Mouse (Mus musculus) embryo, embryonic 10.5 days (tissue): Measurements from ENCODE around the gene Zdhhc4.

Experiments used
- DNase-seq: peaks from one replicate; pipeline ENCODE4 v3.0.0-alpha.2; 2015; ENCODE audit warnings: low spot score

Gene Zdhhc4

DNA sequence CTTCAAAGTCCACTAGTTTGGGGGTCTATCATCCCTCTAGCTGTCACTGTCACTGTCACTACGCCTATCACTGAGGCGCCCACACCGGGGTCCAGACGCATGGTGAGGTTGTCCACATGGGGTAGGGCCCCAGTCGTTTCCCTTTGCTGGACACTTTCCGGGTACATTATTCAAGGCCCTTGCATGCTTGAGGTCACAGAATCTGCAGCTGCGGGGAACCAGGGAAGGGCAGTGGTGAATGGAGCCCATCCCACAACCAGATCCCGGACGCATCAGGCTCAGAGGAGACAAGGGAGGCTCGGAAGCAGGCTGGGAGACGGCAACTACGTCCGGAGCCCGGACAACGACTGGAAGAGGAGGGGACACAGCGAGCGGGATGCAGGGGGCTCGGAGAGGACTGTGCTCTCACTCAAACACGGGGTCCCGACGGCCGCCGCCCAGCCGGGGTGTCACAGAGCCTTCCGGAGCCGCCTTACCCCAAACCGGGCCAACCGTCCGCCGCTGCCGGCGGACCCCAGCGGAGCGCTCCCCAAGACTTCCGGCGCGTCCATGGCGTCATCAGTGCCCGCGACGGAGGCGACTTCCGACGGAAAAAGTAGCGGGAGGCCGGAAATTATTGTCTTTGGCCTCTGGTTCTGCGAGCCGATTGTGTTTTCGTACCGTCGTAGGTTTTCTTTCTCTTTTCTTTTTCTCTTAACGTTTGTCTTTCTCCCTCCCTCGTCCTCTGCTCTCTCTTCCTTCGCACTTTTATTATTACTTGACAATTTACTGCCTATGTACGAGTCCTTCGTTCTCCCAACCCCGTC is at the start of gene Zdhhc4:
Gene Zdhhc4 (minus strand): TSS at position 567 of the 806 bp plus-strand sequence.
- peak; percentile 95 for DNase-seq

DNA sequence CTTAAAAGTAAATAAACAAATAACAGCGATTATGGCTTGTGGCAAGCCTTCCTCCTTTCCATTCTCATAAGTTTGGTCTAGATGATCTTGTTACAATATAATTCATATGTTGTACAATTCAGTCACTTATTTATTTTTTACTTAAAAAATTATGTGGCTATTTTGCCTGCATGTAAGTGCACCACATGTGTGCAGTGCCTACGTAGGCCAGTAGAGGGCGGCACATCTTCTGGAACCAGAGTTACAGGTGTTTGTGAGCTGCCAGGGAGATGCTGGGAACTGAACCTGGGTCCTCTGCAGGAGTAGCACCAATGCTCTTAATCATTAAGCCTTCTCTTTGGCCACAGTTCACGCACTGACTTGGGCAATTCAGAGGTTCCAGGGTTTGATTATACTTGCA is 47.1 kb upstream of the Zdhhc4 start:
- no peak for DNase-seq

DNA sequence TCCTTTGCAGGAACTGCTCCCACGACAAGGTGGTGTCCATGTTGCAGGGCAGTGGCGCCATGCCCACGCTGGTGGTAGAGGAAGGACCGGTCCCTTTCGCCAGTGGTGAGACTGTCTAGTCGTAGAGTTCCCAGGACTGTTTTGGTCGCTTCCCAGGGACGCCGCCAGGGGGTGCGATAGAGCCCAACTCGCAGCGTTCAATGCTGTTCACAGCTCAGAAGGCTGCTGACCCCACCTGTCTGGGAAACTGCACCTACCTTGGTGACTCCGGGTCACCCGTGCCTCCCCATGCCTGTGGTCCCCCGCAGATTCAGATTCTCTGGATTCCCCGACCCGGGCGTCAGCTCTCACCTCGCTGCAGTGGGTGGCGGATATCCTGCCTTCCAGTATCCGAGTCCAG is 46.2 kb upstream of the Zdhhc4 start:
- DNase-seq: peak; percentile 81

DNA sequence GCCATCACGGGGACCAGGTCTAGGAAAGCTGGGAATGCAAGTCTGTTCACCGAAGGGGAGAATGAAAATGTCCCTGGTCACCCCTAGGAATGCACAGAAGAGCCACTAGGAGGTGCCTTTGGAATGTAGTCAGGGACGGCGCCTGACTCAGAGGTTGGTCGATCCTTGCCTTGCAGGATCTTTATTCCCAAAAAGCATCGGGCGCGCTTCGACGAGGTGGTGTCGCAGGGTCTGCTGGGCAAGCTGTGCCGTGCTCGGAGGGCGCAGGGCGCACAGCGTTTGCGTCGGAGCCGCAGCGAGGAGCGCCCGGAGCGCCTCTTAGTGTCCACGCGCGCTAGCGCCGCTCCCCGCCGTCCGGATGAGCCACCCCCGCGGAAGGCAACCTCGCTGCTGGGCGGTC is 43.8 kb upstream of the Zdhhc4 start:
- peak; percentile 59 for DNase-seq

DNA sequence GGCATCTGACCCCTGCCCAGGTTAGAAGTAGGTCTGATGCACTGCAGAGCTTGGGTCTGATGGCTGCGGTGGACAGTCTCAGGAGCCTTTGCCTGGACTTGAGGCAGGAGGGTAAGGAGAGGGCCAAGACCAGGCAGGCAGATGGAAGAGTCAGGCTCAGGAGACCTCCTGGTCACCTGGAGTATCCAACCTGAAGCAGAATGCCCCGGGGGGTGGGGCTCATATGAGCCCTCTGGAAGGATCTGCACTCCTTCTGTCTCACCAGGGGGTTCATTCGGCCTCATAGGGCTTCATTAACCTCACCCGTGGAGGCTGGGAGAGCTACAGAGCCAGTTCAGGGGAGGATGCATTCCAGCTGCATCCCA is 42.1 kb upstream of the Zdhhc4 start:
- no peak for DNase-seq

DNA sequence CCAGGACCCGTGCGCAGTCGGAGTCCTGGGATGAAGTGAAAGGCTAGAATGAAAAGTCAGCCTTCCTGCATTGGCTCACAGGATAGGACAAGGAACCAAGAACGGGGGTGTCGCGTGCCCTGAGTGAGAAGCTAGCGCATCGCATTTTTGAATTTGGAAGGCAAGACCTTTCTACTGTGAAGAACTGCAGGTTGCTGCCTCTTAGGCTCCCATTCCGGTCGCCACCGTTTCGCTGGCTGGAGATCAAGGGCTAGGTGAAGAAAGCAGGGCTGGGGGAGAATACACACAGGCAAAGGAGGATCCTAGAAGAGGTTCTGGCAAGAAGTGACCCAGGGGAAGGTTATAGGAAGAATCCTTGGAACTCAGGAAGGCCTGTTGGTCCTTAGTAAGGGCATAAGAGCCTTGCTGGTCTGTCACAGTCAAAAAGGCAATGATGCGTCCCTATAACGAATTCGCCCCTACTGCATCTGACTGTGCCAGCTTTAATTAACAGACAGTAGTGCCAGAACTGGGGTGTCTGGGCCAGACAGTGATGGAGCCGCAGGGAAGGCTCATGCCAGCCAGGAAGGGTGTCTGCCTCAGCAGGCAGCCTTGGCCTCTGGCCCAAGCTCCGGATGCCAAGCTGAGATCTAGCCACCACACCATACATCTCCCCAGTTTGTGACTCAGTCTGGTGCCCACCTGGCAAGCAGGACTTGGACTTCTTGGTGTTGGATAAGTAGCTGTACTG is 41.5 kb upstream of the Zdhhc4 start:
- no peak for DNase-seq

DNA sequence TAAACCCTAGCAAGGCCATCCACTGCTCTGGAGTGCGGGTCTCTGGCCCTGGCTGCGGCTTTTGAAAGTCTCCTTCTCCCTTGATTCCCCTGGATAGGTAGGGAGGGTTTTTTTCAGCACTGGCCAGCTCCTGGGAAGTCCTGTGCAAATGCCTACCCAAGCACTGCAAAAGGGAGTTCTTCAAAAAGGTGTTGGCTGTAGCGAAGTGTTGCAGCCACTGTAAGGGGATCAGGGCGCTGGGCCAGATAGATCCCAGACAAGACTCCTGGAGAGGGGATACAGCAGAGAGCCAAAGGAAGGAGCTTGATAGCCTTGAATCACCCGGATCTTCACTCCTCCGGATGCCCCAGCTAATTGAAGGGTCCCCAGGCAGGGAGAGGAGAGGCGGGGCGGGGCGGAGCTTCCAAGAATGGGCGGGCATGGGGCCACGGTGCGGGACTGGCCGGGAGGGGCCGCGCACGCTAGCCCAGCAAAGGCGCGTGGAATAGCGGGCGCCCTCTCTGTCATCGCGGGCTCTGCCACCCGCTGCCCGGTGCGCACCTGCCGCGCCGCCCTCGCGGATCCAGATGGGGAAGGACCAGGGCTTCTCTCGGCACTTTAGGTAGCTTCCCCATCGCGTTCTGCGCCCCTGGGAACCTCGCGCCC is 40.7 kb upstream of the Zdhhc4 start:
- DNase-seq: peak; percentile 22

DNA sequence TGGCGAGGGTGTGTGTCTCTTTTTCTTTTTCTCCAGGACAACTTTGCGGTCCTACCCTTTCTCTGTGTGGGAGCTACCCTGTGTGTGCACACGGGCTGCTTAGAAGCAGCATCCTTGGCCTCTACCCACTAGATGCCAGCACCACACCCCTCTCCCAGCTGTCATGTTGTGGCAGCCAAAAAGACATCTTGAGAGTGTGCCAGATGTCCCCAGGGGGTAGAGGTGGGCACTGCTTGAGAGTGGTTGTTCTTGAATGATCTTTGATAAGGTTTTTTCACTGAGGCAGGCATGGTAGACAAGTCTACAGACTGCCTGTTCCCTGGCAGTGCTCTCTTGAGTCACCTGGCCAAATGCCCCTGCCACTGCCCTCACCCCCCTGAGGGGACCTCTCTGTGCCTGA is 38.9 kb upstream of the Zdhhc4 start:
- DNase-seq: no peak

DNA sequence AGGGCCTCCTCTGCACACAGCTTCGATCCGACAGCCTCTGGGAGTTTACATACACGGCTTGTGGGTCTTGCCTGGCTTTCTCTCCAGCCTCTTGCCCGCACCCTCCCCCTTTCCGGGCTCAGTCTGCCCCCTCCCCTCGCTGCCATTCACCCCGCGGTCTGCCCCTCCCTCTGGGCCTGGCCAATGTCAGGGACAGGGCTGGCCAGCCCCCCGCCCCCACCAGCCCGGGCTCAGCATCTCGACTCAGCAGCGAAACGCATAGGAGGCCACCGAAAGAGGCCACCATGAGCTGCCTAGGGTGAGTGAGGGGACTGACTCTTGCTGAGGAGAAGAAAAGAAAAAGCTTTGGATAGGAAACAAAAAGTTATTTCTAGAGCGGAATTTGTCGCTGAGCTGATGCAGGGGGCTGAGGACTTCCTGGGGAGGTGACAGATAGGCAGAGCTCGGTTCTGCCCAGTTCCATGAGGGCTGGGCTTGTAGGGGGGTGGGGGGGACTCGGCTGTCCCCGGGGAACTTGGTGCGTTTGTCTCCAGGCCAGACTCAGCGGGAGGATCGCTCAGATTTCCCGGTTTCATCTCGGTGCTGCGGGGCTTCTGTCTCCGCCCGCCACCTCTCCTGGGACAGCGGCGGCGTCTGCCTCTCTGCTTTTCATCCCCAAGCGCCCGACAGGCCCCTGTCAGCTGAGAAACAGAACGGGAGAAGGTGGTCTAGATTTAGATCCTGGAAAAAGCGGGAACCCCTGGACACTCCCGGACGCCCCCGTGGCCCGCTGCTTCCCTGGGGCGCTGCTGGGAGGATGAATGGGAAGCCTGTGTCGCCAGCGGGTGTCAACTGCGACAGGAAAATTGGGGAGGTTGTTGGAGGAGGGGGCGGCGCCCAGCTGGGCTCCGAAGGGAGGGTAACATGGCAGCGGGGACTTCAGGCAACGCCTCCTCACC is 34.9 kb upstream of the Zdhhc4 start:
- peak; percentile 81 for DNase-seq

DNA sequence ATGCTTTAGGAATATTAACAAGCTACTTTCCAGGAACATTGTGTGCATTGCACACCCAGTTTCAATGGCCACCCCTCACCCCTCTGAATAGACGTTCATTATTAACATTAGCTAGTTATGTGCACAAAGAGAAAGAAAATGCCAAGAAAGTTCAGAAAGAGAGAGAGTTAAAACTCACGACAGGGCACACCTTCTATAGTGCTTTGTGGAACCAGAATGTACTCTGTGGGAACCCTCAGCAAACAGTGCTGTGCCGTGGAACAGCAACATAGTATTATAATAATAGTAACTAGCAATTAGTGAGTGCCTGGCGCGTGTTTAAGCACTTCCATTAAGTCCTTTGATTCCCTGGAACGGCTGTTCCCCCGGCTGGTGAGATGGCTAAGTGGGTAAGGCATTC is 32.4 kb upstream of the Zdhhc4 start:
- no peak for DNase-seq

DNA sequence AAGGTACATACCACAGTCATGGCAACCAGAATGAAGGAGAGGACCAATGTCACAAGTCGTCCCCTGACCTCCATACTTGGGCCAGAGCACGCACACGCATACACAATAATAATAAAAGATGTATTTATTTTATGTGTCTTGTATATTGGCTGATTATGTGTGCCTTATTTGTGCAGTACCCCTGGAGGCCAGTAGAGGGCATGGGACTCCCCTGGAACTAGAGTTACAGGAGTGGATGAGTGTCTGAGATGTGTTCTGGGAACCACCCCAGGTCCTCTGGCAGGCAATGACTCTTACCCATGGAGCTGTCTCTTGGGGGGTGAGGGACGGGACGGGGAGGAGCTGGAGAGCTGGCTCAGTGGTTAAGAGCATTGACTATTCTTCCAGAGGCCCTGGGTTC is 30.9 kb upstream of the Zdhhc4 start:
- DNase-seq: peak; percentile 47

DNA sequence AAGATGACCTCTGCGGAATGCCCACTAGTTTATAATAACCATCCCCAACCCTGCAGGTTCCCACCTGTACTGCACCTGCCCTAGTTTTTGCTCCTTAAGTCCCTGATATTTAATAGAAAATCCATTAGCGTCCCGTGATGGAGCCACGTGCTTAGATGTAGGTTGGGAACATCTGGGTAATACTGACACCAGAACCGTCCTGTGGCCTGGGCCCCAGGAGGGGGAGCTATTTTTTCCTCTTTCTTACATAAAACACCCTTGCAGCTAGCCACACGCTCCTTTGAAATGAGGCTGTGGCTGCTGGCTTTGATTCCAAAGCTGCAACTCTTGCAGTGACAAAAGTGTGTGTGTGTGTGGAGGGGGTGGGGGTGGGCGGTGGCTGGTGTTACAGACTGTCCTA is 30.2 kb upstream of the Zdhhc4 start:
- DNase-seq: no peak

DNA sequence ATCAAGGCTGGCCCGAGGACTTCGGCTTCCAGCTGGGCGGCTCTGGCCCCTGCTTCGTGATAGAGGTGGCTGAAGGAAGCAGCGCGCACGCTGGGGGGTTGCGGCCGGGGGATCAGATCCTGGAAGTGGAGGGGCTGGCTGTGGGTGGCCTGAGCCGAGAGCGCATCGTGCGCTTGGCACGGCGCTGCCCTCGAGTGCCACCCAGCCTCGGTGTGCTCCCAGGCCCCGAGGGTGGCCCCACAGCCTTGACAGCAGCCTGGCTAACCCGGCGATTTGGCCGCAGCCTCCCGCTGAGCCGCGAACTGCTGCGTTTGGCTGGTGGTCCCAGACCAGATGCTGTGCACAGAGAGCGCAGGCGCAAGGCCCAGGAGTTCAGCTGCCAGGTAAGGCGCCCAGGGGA is 28.5 kb upstream of the Zdhhc4 start:
- DNase-seq: peak; percentile 8

DNA sequence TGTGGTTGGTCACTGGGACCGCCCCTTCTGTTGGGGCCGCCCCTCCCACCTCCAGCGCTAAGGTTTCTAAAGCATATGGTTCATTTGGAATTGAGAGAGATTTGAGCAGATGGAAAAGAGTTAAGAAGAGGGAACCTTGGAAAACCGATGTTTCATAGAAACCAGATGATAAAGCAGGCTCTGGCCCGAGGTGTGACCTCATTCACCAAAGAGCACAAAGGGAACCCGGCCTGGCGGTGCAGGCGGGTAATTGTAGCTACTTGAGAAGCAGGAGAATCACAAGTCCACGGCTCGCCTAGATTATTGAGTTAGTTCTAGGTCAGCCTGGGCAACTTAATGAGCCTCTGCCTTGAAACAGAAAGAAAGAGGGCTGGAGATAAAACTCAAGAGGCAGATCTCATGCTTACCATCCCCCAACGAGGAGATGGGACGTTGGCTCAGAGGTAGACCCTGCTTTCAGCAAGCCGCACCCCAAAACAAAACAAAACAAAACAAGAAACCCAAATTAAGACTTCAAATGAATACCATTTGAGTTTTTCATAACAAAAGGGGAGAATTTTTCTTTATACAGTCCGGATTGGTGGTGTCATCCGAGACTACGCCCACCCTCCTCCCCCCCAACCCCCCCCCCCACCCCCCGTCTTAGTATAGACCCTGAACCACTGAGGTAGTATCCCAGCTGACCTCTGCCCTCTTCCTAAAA is 27.8 kb upstream of the Zdhhc4 start, which contains the start of gene Grid2ip:
Gene Grid2ip (plus strand): TSS at position 653 of the 703 bp plus-strand sequence.
- peak; percentile 69 for DNase-seq

DNA sequence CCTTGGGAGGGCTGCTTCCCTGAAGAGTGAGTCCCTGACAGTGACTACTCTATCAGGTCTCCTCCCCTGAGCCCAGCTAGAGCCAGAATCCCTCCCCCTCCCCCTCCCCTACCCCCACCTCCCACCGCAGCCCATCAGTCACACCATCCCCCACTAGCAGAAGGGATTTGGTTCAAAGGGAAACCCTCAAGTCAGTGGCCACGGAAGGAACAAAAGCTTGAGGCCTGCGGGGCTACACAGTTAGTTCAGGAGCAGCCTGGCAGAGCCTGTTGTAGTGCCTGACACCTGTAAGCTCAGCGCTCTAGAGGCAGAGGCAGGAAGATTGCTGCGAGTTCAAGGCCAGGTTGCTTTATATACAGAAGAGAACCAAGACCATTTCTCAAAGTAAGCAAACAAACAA is 27.0 kb upstream of the Zdhhc4 start:
- DNase-seq: peak; percentile 12

DNA sequence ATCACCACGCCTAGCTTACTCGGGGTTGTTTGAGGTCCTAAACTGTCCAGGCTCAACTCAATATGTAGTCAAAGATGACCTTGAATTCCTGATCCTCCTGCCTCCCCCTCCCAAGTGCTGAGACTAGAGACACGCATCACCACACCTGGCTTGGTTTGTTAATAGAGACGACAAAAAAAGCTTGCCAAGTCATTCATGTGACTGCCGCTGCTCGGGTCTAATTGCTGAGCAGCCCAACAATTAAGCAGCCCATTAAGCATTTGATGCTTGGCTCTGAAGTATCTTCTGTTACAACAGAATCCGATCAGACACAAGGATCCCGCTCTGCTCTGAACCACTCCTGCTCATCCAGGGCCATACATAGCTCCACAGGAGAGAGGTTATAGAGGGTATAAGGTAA is 17.3 kb upstream of the Zdhhc4 start:
- no peak for DNase-seq

DNA sequence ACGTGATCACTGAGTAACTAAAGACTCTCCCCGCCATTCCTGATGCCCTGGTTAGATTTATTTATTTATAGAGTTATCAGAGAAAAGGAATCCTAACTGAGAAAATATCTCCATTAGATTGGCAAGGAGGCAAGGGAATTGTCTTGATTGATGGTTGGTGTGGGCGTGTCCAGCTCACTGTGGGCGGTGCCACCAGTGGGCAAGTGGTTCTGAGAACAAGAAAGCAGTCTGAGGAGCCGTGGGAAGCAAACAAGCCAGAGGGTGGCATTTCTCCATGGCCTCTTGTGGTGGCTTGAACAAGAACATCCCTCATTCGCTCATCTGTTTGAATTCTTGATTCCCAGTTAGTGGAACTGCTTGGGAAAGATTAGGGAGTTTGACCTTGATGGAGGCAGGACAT is 10.5 kb upstream of the Zdhhc4 start:
- DNase-seq: no peak

DNA sequence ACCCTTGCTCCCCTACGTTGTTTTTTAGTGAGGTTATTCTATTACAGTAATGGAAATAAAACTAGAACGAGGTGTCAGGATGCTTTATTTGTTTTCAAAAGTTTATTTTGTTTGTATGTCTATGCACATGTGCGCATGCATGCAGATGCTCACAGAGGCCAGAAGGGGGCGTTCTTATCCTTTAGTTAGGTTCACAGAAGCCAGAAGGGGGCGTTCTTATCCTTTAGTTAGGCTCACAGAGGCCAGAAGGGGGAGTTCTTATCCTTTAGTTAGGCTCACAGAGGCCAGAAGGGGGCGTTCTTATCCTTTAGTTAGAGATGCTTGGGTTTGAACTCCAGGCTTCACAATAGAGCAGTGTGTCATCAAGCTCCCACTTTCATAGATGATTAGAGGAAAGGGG is 7.5 kb upstream of the Zdhhc4 start:
- DNase-seq: no peak

DNA sequence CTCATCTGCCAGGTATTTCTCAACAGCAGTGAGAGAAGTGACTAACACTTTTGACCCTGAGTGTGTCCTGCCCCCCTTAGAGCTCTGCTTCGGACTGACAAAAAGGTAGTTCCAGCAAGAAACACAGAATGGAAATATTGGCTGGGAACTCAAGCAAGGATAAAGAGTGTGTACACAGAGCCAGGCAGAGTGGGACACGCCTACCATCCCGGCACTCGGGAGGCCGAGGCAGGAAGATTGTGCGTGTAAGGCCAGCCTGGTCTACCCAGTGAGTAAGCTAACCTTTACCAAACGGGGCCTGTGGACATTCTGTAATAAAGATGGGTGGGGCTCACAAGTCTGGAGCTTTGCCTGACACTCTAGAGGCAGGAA is 6.0 kb upstream of the Zdhhc4 start:
- DNase-seq: no peak

DNA sequence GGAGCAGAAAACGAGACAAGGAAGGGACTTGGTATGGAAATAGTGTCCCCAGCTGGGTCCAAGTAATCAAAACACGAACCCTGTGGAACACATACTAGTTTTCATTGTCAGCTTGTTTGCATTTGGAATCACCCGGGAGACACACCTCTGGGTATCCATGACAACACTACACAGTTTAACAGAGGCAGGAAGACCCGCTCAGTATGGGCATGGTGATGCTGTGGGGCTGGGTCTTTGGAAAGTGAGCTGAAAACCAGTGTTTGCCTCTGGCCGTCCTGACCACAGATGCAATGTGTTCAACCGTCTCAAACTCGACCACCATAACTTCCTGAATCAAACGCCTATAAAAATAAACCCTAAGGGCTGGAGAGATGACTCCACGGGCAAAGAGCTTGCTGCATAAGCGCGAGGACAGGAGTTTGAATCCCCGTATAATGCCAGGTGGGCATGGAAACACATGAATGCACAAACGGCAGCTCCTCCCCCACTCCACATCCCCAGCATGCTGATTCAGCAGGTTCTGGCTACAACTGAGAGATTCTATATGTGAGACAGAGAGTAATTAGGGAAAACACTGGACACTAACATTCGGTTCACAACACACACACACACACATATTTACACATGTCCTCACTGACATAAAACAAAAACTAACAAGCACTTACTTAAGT is 5.5 kb upstream of the Zdhhc4 start:
- no peak for DNase-seq

DNA sequence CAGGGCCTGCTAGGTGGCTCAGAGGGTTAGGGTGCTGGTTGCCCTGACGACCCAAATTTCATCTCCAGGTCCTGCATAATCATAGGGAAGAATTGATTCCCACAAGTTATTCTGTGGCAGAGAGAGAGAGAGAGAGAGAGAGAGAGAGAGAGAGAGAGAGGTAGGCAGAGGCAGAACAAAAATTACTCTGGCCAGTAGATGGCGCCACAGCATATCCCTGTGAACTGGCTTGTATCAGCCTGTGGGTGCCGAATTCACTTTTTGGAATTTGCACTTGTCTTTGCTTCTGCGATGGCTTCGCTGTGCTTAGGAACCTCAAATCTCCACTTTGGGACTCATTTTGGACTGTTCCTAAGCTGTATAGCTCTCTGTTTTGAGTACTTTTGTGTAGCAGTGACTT is 4.8 kb upstream of the Zdhhc4 start:
- peak; percentile 83 for DNase-seq
